Mouse (Mus musculus): Measurements from ENCODE around the gene Fgd4.

DNA sequence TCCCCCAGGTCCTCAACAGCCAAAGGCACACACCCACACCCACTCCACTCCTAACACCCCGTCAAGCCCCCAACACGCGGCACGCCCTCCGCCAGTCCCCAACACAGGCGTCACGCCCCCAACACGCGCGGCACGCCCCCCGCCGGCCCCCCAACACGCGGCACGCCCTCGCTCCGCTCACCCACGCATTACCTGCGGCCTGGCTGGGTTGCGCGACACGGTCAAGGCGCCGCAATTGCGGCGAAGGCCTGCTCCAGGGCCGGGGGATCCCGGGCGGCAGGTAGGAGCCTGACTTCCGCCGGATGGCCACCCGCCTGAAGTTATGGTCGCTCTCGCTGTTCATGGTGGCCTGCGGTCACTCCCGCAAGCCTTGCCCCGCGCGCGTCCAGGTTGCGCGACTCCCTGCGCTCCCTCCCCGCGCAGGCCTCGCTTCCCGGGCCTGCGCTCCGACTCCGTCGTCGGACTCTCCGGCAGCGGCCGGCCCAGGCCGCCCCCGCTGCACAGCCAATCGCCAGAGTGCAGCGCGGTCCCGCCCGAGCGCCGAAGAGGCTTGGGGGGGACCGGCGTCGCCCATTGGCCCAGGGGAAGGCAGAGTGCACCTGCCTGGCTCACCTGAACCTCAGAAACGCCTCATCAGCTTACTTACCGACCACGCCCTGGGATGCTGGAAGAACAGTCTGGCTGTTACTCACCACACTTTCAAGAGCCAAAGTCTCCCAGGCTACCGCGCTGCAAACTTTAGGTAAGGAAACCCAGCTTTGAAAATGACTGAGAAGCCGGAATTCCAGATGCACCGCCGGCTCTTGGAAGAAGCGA is 555 bp downstream of the Fgd4 start:
- TF ChIP-seq POLR2A (IDR thresholded peaks at IDR 0.05; ENCODE audit: insufficient read depth, low read length) = no peak
- TF ChIP-seq EP300 (IDR thresholded peaks at IDR 0.05; ENCODE audit: insufficient read depth, low read depth, low read length) = no peak
- TF ChIP-seq CTCF (IDR thresholded peaks at IDR 0.05; ENCODE audit: low read depth, low read length) = no peak

Measured in ES-Bruce4 (cell line).